Mouse (Mus musculus): ENCODE results near the gene Glyctk. TPM values are rescaled to one million over a fixed set of nuclear protein-coding genes. Genes with fewer than 3 reads are reported as not detected.

The Glyctk gene
- polyA plus RNA-seq, 1 experiment, result 17.6 TPM

DNA sequence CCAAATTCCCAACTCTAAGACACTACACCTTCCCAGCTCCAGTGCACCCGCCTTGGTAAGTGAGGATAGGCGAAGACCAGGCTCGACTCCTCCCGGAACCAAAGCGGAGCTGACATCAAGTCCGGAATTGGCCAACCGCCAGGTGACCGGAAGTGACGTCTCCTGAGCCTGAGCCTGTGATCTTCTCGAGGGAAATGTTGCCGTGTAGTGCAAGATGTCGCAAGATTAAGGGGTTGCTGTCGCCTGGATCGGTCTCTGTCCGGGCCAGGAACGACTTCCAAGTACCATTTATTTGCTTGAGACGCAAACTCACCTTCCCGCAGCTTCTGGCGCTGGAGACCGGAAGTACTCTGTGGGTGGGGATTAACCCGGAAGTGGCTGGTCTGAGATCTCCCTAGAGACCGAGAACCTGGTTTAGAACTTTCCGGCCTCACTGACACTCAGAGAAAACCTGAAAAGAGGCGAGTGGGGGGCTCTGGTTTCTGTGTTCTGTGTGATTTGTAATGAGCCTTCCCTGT is 1.9 kb upstream of the Glyctk start:
- Histone ChIP-seq H3K36me3 (ENCODE audit: control insufficient read depth, insufficient read depth, low read length) (0 out of 2 replicates have a peak, but pooled peaks cover 1% of the 10 kb centered on the region), H3K4me1 (ENCODE audit: control insufficient read depth, insufficient read depth, low read length) (no peaks in the 10 kb centered on the region; the same call in 1 of the 2 replicates), H3K4me3 (ENCODE audit: control insufficient read depth, low read depth, low read length) (peak overlapping the region; percentile 98), H3K27me3 (ENCODE audit: control insufficient read depth, insufficient read depth, low read length) (no peaks in the 10 kb centered on the region), H3K27ac (ENCODE audit: control insufficient read depth, insufficient read depth, low read depth, low read length) (peak overlapping the region; percentile 100)
- TF ChIP-seq POLR2A (IDR thresholded peaks at IDR 0.05; ENCODE audit: control insufficient read depth, low read depth, low read length), result peak; percentile 79; the same call in 1 of the 2 replicates
- no peak for TF ChIP-seq CTCF (IDR thresholded peaks at IDR 0.05; ENCODE audit: control insufficient read depth, insufficient read depth, insufficient replicate concordance, low read depth, low read length)

DNA sequence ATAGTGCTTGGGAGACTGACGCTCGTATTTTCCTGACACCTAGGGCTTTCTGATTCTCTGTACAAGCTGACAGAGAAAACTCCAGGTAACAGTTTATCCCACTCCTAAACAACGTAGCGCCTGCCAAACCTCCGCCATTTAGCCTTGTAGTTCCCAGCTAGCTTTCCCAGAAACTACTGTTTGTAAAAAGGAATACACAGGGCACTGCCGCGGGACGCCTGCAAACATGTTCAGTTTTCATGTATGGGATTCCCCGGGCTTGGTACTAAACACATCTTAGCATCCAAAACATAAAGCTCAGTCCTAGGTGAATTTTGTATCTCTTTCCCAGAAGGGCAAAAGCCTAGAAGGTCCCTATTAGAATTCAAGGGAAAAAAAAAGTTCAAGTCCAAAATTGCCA is 1.3 kb upstream of the Glyctk start:
- TF ChIP-seq CTCF (IDR thresholded peaks at IDR 0.05; ENCODE audit: control insufficient read depth, insufficient read depth, insufficient replicate concordance, low read depth, low read length) (no peak), POLR2A (IDR thresholded peaks at IDR 0.05; ENCODE audit: control insufficient read depth, low read depth, low read length) (no peak)
- Histone ChIP-seq H3K36me3 (ENCODE audit: control insufficient read depth, insufficient read depth, low read length) (0 out of 2 replicates have a peak, but pooled peaks cover 1% of the 10 kb centered on the region), H3K4me3 (ENCODE audit: control insufficient read depth, low read depth, low read length) (peak overlapping the region; percentile 49), H3K27me3 (ENCODE audit: control insufficient read depth, insufficient read depth, low read length) (no peaks in the 10 kb centered on the region), H3K4me1 (ENCODE audit: control insufficient read depth, insufficient read depth, low read length) (no peaks in the 10 kb centered on the region; the same call in 1 of the 2 replicates), H3K27ac (ENCODE audit: control insufficient read depth, insufficient read depth, low read depth, low read length) (no peak overlapping the region)

DNA sequence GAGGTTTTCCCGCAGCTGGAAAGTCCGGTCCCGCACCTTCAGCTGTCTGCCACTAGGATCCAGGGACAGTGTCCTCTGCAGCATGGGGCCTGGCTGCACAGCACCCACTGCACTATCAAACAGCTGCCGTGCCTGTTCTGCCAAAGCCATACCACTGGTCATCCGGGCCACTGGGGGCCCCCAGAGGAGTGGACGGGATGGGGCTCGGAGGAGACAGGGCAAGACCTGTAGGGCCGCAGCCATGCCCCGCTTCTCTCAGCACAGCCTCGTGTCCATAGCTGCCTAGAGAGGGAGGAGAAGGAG is 364 bp downstream of the Glyctk start:
- H3K4me3 ChIP-seq (ENCODE audit: control insufficient read depth, low read depth, low read length), result no peak overlapping the region
- H3K36me3 ChIP-seq (ENCODE audit: control insufficient read depth, insufficient read depth, low read length), result 0 out of 2 replicates have a peak, but pooled peaks cover 1% of the 10 kb centered on the region
- no peaks in the 10 kb centered on the region for H3K27me3 ChIP-seq (ENCODE audit: control insufficient read depth, insufficient read depth, low read length)
- no peak for TF ChIP-seq POLR2A (IDR thresholded peaks at IDR 0.05; ENCODE audit: control insufficient read depth, low read depth, low read length)
- TF ChIP-seq CTCF (IDR thresholded peaks at IDR 0.05; ENCODE audit: control insufficient read depth, insufficient read depth, insufficient replicate concordance, low read depth, low read length), result no peak
- no peaks in the 10 kb centered on the region; the same call in 1 of the 2 replicates for H3K4me1 ChIP-seq (ENCODE audit: control insufficient read depth, insufficient read depth, low read length)
- no peak overlapping the region for H3K27ac ChIP-seq (ENCODE audit: control insufficient read depth, insufficient read depth, low read depth, low read length)

DNA sequence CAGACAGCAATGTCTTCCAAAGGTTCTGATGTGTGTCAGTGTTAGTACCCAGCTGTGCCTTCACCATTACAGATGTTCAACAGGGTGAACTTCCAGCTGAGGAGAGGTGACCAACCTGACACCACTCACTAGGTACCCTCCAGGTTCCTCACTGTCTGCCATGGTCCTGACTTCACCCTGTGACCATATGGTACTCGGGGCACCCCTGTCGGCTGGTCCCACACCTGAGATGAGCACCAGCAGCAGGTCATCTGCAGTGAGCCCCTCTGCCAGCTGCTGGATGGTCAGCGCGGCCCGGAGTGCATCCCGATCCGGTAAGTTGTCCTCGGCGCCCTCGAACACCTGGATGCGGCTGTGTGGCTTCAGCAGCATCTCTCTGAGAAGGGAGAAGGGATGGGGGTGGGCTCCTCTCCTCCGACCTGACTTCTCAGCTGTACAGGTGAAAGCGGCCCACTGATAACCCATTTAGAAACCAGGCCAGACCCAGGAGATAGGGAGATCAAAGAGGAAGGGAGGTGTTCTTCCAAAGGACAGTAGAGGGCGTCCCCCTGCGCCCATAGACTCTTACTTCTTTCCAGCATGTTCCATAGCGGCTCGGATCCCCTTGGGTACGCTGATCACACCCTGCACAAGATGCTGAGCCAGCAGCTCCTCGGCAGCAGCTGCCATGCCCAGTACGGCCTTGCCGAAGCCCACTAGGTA is 866 bp downstream of the Glyctk start:
- Histone ChIP-seq H3K4me1 (ENCODE audit: control insufficient read depth, insufficient read depth, low read length) (no peaks in the 10 kb centered on the region; the same call in 1 of the 2 replicates), H3K27me3 (ENCODE audit: control insufficient read depth, insufficient read depth, low read length) (no peaks in the 10 kb centered on the region), H3K36me3 (ENCODE audit: control insufficient read depth, insufficient read depth, low read length) (0 out of 2 replicates have a peak, but pooled peaks cover 1% of the 10 kb centered on the region), H3K27ac (ENCODE audit: control insufficient read depth, insufficient read depth, low read depth, low read length) (no peak overlapping the region), H3K4me3 (ENCODE audit: control insufficient read depth, low read depth, low read length) (no peak overlapping the region)
- TF ChIP-seq CTCF (IDR thresholded peaks at IDR 0.05; ENCODE audit: control insufficient read depth, insufficient read depth, insufficient replicate concordance, low read depth, low read length) (no peak), POLR2A (IDR thresholded peaks at IDR 0.05; ENCODE audit: control insufficient read depth, low read depth, low read length) (no peak)

DNA sequence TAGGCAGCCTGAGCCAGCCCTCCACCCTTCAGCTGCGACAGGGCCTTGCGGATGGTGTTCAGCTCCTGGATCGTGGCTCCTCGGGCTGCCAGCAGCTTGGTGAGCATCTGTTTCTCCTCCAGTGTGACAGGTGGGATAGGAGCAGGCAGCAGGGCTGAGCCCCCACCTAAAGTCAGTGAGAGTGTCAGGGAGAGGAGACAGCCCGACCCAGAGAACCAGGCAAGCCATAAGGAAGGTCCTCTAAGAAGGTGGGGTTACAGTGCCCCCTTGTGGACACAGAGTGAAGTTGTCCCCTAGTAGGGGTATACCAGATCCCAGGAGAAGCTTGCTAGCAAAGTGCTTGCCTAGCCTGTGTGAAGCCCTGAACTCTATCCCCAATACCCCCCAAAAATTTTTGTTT is 1.5 kb downstream of the Glyctk start:
- no peak overlapping the region for H3K4me3 ChIP-seq (ENCODE audit: control insufficient read depth, low read depth, low read length)
- H3K36me3 ChIP-seq (ENCODE audit: control insufficient read depth, insufficient read depth, low read length), result 0 out of 2 replicates have a peak, but pooled peaks cover 1% of the 10 kb centered on the region
- TF ChIP-seq POLR2A (IDR thresholded peaks at IDR 0.05; ENCODE audit: control insufficient read depth, low read depth, low read length) (no peak), CTCF (IDR thresholded peaks at IDR 0.05; ENCODE audit: control insufficient read depth, insufficient read depth, insufficient replicate concordance, low read depth, low read length) (peak; percentile 63; the same call in 1 of the 2 replicates)
- H3K27ac ChIP-seq (ENCODE audit: control insufficient read depth, insufficient read depth, low read depth, low read length), result no peak overlapping the region
- H3K27me3 ChIP-seq (ENCODE audit: control insufficient read depth, insufficient read depth, low read length), result no peaks in the 10 kb centered on the region
- no peaks in the 10 kb centered on the region; the same call in 1 of the 2 replicates for H3K4me1 ChIP-seq (ENCODE audit: control insufficient read depth, insufficient read depth, low read length)

DNA sequence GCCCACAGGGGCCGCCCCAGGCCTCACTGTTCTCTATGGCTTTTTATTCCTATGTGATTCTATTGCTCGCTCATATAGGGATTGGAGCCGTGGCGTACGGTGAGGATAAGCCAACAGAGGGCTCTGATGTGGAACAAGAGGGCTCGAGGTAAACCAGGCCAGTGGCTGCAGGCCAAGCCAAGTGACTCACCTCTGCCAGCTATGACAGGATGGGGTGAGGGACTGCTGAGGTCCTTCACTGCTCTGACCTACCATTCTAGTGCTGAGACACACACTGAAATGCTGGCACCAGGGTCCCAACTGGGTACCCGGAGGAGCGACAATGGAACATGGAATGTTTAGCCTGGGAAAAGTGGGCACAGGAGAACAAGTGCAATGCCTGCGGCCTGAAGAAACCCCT is 3.8 kb downstream of the Glyctk start:
- no peak for TF ChIP-seq POLR2A (IDR thresholded peaks at IDR 0.05; ENCODE audit: control insufficient read depth, low read depth, low read length)
- no peak for TF ChIP-seq CTCF (IDR thresholded peaks at IDR 0.05; ENCODE audit: control insufficient read depth, insufficient read depth, insufficient replicate concordance, low read depth, low read length)
- H3K27ac ChIP-seq (ENCODE audit: control insufficient read depth, insufficient read depth, low read depth, low read length), result no peak overlapping the region
- no peaks in the 10 kb centered on the region; the same call in 1 of the 2 replicates for H3K4me1 ChIP-seq (ENCODE audit: control insufficient read depth, insufficient read depth, low read length)
- H3K4me3 ChIP-seq (ENCODE audit: control insufficient read depth, low read depth, low read length), result no peak overlapping the region
- H3K36me3 ChIP-seq (ENCODE audit: control insufficient read depth, insufficient read depth, low read length), result 0 out of 2 replicates have a peak, but pooled peaks cover 1% of the 10 kb centered on the region
- H3K27me3 ChIP-seq (ENCODE audit: control insufficient read depth, insufficient read depth, low read length), result peaks cover under 1% of the 10 kb centered on the region; the same call in 1 of the 2 replicates

DNA sequence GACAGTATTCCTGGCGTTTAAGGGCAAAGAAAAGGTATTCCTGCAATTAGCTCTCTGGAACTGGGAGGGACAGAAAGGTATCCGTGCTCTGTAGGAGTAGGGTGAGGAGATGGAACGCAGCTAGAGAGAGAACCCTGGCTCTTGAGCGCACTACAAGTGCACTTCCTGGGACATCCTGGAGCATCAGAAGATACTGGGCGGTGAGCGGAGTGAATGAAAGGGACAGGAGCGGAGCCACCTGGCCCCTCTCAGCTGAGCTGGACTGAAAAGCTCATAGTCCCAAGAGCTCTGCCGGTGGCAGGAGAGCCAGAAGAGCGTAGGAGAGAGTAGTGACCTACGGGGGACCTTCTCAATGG is 8.6 kb downstream of the Glyctk start:
- Histone ChIP-seq H3K4me3 (ENCODE audit: control insufficient read depth, low read depth, low read length) (peak overlapping the region; percentile 30), H3K27me3 (ENCODE audit: control insufficient read depth, insufficient read depth, low read length) (peaks cover 3% of the 10 kb centered on the region; the same call in 1 of the 2 replicates), H3K27ac (ENCODE audit: control insufficient read depth, insufficient read depth, low read depth, low read length) (no peak overlapping the region), H3K36me3 (ENCODE audit: control insufficient read depth, insufficient read depth, low read length) (no peaks in the 10 kb centered on the region), H3K4me1 (ENCODE audit: control insufficient read depth, insufficient read depth, low read length) (peaks cover 5% of the 10 kb centered on the region)
- TF ChIP-seq POLR2A (IDR thresholded peaks at IDR 0.05; ENCODE audit: control insufficient read depth, low read depth, low read length), result no peak
- TF ChIP-seq CTCF (IDR thresholded peaks at IDR 0.05; ENCODE audit: control insufficient read depth, insufficient read depth, insufficient replicate concordance, low read depth, low read length), result no peak
